Mouse (Mus musculus) regulatory T cell (primary cell): Measurements from ENCODE around the gene Scd2.
"Not testable (repeated sequence)": the region's sequence is repeated elsewhere in the genome, so short reads cannot be mapped to it uniquely, and the experiment has no call there.

Experiments
- in situ Hi-C: fragments of 300-600 bp; cut with MboI, MseI; formaldehyde crosslinking; loops from one replicate; pipeline ENCODE4 v1.15.1; 2025; ENCODE audit warnings: high pct_unique_total_duplicates

Gene Scd2

GRCm38 (mm10) chr19:44267499-44268002 lies 25.9 kb upstream of the Scd2 start:
- in situ Hi-C loops: no loop called here

- in situ Hi-C loops: no loop called here
Measured at GRCm38 (mm10) chr19:44273711-44274110, 19.8 kb upstream of the Scd2 start.

DNA sequence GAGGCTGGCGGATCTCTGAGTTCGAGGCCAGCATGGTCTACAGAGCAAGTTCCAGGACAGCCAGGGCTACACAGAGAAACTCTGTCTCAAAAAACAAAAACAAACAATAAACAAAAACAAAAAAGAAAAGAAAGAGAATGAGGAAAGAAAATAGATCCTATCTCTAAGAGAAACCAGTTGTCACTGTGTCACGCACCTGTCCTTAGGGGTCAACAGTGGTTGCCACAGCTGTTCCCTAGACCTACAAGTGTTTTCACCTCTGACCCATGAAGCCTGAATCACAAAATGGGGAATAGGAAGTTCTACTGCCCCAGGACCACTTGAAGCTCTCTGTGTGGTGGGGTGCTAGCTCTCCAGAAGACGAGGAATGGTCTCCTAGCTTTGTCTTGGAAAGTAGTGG lies 19.0 kb upstream of the Scd2 start:
- in situ Hi-C loops: no loop called here

DNA sequence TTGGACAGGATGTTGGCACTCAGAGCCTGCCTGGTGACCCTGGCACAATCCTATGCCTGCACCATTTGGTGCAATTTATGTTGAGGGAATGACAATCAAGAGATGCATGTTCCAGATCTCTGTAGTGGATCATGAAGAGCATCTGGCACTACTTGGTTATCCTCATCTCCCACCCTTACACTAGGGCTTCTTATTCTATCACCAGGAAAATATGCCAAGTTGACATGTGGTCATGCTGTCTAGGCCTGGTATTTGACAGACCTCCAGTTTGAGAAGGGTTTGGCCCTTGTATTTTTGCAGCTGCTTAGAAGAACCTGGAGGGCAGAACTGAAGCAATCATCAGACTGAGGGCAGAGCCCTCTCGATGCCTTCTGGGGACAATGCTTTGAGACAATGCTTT lies 18.1 kb upstream of the Scd2 start:
- in situ Hi-C loops: no loop called here

- in situ Hi-C loops: no loop called here
Measured at GRCm38 (mm10) chr19:44276861-44277260, 16.6 kb upstream of the Scd2 start.

- in situ Hi-C loops: no loop called here
Measured at GRCm38 (mm10) chr19:44277931-44278330, 15.5 kb upstream of the Scd2 start.

DNA sequence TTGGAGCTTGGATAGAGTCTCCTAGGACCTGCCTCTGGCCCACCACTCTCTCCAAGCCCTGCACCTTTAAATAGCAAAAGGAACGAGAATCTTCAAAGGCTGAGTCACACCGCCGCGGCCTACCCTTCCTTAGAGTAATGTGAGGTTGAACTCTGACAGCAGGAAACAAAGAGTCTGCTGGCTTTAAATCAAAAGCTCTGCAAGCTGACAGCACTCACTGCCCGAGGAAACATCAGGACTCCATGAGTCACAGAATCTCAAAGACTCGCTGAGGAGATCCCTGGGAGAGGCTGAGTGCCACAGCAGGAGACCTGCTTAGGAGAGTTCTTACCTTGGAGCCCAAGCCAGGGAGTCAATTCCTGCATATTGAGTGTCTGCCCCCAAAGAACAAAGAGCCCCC lies 12.7 kb upstream of the Scd2 start:
- in situ Hi-C loops: no loop called here

- in situ Hi-C loops: not testable (repeated sequence)
Measured at GRCm38 (mm10) chr19:44281825-44282447, 11.5 kb upstream of the Scd2 start.

DNA sequence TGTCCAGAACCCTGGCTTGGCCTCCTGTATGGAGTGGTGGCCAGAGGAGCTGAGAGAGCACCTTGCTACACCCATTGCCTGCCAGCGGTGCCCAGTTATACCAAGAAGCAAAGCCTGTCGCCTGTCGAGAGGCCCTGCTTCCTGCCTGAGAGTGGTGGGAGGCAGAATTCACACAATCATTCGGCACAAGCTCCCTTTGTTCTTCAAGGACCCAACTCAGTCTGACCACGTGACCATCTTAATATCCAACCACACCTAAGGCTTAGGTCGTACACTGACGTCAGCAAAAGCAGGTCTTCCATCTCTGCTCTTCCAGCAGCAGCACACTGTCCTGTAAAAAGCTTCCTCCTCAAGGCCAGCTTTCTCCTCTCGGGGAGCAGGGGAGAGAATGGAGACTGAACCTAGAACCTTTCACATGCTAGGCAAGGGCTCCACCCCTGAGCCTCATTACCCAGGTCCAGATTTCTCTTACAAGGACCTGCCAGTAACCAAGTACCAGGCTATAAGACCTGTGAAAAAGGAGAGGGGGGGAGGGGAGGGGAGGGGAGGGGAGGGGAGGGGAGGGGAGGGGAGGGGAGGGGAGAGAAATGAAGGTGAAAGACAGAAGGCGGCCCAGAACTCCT lies 10.8 kb upstream of the Scd2 start:
- in situ Hi-C loops: no loop called here

GRCm38 (mm10) chr19:44283157-44284024 lies 10.1 kb upstream of the Scd2 start:
- in situ Hi-C loops: no loop called here

DNA sequence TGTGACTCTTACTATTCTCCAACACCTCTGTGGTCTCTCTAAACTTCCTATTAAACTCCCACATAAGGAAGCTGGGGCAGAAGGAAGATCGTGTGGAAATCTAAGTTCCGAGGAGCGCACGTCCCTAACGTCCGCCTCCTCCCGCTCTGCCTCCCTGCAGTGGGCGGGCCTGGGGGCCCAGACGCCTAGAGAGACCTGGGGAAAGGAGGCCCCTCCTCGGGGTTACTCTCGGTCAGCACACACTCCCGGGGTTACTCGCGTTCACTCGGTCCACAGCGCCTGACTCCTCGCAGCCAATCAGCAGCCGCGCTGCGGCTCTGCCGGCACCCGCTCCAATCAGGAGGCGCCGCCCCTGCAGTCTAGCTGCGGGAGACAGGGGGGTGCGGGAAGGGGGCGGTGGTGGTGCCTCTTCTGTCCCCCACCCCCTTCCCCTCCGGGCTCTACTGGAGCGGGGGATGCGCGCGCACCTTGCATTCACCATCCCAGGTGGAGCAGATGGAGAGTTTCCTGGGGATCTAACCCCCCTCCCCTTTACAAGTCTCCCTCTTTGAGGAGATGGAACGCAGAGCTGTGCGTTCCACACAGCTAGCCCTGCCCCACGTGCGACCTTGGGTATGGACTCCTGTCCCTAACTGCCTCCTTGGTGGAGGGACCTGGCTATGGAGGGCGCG lies 9.3 kb upstream of the Scd2 start:
- in situ Hi-C loops: no loop called here

- in situ Hi-C loops: no loop called here
Measured at GRCm38 (mm10) chr19:44284723-44285122, 8.8 kb upstream of the Scd2 start.

GRCm38 (mm10) chr19:44285554-44285953 lies 7.9 kb upstream of the Scd2 start:
- in situ Hi-C loops: no loop called here

DNA sequence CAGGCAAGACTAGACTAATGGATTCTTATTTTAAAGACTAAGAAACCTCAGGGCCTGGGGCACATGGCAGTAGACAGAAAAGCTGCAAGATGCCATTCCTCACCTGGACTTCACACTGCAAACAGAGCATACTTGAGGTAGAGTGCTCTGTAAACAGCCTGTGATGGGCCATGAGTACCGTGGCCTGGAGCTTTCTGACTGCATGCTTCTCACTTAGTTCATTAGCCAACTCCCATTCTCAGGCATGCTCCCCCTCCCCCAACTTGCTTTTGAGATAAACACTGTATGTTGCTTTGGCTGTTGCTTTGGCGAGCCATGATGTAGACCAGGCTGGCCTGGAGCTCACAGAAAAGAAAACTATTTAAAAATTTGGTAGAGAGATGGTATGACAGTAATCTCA lies 7.4 kb upstream of the Scd2 start:
- in situ Hi-C loops: no loop called here

GRCm38 (mm10) chr19:44287415-44288110 lies 5.9 kb upstream of the Scd2 start:
- in situ Hi-C loops: no loop called here

- in situ Hi-C loops: loop anchor here (10.0 kb wide), 1 partner anchor 147 kb away; the partner anchor contains the start of gene Bloc1s2
Measured at GRCm38 (mm10) chr19:44292083-44292482, 1.4 kb upstream of the Scd2 start.

DNA sequence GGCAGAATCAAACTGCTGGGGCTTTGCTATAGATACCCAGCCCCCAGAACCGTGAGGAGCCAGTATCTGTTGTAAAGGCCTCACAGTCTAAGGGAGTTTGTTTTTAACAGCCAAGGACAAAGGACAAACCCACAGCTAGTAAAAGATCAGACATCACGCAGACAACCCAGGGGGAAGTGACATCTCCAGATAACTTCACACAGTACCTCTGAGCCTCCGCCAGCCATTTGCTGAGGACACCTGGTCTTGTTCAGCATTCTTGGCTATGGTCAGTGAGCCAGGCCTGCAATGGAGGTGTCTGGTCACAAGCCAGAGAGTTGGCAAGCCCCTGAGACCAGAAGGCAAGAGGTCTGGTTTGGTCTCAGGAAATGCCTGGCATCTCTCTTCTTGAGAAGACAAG lies 991 bp upstream of the Scd2 start:
- in situ Hi-C loops: loop anchor here (10.0 kb wide), 1 partner anchor 148 kb away; the partner anchor contains the start of gene Bloc1s2

GRCm38 (mm10) chr19:44293769-44294551 lies 486 bp downstream of the Scd2 start:
- in situ Hi-C loops: loop anchor here (10.0 kb wide), 1 partner anchor 149 kb away; the partner anchor contains the start of gene Bloc1s2

DNA sequence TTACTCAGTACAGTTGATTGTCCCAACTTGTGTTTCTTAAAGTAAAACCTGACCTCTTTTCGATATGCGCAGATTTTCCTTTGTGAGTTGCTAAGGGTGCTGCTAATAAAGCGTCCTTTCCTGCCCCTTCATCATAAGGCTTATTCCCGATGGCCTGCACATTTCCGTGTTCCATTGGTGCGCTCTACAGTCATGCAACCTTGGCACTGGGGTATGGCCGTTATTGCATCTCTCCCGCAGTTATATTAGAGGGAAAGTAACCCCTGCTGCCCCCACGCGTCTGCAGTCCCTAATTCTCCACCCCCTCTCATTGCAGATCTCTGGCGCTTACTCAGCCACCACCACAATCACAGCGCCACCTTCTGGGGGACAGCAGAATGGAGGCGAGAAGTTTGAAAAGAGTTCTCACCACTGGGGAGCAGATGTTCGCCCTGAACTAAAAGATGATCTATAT lies 1.1 kb downstream of the Scd2 start:
- in situ Hi-C loops: loop anchor here (5.0 to 10.0 kb wide), 3 partner anchors 47 to 150 kb away; partner anchors contain the start of gene Bloc1s2

- in situ Hi-C loops: loop anchor here (5.0 to 10.0 kb wide), 3 partner anchors 48 to 150 kb away; partner anchors contain the start of gene Bloc1s2
Measured at GRCm38 (mm10) chr19:44295251-44295650, 1.8 kb downstream of the Scd2 start.
